Mouse (Mus musculus) ZHBTc4 (cell line): ENCODE data around the gene Anp32a.
A peak's percentile ranks its signal among the peaks of the same experiment; 100 is the strongest.

Source experiments
- DNase-seq: peaks from one replicate; pipeline ENCODE4 v3.0.0-alpha.2; 2011; ENCODE audit warnings: low read depth, low spot score

Anp32a gene

DNA sequence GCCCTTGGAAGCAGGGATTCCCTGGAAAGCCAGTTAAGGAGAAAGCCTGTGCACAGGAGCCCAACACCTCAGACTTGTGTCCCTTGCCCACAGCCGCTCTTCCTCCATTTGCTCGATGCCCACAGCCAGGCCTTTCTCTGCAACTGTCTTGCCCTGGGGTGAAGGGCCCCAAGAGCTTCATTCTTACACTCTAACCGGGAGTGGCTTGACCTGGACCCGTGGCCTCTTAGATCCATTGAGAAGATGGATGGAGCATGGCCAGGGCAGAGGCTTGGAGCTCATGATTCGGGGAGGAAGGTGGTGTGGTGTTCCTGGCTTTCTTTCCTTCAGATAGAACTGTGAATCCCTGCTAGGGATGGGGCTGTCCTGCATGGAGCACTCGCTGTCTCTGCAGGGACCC is 28.1 kb downstream of the Anp32a start:
- no peak for DNase-seq

DNA sequence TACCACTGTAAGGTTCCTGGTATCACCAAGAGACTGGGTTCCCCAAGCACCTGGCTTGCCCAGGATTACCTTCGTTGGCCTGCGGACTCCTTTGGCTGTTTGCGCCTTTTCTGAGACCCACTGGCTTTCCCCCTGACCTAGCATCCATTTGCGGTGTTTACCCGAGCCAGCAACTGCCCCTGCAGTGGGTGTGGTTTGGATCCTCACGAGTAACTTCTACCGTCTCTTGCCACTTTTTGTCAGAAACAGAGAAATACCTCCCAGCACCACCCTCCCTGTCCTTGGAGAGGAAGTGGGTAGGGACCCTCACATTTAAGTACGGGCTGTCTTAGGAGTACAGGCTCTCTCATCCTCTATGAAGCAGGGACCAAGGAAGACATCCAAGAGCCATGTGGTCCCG is 29.1 kb downstream of the Anp32a start:
- no peak for DNase-seq

DNA sequence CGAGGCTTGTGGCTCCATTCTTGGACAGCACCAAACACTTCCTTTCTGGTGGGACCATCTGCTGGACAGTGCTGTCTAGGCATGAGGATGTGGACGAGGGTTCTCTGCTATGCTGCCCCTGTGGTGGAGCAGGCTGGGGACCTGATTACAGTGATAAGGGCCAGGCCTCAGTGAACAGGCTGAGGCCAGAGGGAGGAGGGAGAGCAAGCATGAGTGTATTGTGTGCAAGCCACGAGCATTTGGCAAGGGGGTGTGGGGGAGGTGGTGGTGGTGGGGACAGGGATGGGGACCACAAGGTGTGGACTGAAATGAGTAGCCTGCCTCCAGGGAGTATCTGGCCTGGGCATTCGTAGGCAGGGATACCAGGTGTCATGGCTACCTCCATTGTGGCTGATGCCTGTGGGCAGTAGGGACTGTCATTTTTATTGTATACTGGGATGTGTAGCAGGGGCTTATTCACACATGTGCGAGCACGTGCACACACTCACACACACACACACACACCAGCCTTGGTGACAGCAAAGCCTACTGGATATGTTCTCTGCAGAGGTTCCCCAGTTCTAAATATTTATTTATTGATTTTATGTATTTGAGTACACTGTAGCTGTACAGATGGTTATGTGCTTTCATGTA is 29.7 kb downstream of the Anp32a start:
- no peak for DNase-seq

DNA sequence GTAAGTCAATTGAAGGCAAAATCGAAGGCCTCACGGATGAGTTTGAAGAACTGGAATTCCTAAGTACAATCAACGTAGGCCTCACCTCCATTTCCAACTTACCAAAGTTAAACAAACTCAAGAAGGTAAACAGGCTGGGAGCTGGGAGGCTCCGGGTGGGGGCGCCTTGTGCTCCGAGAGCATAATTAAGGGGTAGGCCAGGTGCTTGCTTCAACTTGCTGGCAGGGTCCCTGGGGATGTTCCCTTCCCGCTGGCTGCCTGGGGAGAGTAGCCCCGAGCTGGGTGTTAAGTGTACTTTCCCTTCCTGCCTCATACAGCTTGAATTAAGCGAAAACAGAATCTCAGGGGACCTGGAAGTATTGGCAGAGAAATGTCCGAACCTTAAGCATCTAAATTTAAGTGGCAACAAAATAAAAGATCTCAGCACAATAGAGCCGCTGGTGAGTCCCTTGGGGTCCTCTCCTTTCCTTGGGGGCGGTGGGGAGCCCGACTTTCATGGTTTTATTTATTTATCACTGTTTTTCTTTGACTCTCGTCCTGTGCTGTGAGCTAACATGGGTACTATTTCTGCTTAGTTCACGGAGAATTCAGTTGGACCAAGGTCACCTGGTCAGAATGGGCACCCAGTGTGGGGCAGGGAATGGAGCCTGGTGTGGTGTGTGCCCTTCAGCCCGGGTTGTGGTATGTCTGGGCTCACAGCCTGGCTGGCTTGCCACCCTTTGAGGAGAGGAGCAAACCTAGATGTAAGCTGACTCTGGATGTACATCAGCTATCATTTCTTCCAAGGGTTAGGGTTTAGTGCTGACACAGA is 30.9 kb downstream of the Anp32a start:
- no peak for DNase-seq

DNA sequence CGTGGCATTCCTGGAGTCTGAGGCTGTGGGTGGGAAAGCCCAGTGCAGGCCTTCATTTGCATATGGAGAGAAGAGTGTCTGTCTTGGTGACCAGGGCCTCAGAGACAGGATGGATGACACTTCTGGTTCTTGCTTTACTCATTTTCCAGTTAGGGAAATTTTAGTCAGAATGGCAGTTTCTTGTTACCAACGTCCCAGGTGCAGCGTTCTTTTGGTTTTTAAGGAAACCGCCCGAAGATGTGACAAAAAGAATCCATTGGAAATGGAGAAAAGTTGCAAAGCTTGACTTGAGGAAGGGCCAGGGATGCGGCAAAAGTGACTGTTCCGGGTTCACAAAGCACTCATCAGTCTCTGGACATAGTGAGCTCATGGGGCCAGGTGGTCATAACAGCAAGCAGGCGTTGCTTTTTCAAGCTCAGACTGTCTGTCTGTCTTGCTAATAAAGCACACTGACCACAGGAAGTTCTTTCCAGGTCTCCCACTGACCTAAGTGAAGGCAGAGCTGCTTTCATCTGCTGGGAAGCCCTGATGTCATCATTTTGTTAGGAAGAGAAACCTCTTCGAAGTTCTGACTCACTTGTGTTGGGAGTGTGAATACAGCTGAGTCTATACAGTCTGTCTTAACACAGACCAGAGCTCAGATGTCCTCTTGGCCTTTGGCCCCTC is 31.6 kb downstream of the Anp32a start:
- DNase-seq, result no peak

DNA sequence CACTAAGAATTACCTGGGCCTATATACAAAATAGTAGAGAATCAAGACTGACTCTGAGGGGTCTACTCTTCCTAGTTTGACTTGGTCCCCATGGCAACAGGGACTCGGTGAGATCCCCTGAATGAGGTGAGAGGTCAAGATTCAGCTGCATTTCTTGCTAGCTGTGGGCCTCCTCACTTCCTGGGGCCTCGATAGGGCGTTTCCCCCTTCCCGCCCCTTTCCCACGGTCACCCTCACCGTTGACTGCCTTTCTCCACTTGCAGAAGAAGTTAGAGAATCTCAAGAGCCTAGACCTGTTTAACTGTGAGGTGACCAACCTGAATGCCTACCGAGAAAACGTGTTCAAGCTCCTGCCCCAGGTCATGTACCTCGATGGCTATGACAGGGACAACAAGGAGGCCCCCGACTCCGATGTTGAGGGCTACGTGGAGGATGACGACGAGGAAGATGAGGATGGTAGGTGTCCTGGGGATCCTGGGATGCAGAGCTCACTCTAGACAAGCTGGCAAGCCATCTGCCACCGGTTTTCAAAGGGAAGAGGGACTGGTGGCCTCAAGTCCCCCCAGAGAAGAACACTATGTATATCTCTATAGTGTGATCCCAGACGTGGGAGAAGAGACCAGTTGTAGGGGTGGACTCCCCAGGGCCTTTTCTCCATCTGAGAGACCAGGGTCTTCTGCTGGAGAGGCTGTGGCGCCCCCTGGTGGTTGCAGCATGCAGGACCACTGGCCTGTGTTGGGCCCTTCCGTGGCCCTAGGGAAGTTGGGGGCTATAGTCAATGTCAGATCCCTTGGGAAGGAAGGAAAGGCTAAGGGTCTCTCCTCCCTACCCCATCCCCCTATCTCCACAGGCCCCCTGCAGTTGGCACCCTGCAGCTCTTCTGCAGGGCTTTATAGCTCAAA is 32.4 kb downstream of the Anp32a start:
- peak; percentile 72 for DNase-seq

DNA sequence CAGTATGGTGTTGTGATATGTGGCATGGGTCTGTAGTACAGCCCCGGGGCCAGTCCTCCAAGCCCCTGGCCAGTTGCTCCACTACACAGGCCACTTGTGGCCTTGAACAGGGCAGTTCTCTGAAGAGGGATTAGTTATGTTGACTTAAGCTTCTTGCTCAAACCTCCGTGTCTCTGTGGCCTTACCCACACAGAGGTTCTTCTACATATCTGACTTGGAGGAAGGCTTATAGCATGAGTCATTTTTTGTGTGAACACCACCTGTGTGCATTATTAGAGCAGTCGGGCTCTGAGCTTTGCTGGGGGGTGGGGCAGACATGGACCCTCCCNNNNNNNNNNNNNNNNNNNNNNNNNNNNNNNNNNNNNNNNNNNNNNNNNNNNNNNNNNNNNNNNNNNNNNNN is 33.2 kb downstream of the Anp32a start:
- DNase-seq, result no peak

DNA sequence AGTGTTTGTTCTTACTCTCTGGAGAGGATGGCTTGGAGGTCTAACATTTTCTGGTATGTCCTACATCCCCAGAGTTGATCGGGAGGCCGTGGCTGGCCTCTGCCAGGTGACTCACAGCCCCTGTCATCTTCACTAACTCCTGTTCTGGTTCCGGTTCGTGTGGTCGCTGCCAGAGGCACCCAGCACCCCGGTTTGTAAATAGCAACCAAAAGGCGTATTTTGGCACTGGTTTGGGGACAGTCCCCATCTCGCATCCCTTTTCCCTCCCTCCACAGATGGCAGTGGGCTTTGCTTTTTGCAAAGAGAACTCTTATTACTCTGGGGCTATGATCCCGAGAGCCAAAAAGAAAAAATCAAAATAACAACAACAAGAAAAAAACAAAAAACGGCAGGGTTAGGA is 36.8 kb downstream of the Anp32a start:
- no peak for DNase-seq

DNA sequence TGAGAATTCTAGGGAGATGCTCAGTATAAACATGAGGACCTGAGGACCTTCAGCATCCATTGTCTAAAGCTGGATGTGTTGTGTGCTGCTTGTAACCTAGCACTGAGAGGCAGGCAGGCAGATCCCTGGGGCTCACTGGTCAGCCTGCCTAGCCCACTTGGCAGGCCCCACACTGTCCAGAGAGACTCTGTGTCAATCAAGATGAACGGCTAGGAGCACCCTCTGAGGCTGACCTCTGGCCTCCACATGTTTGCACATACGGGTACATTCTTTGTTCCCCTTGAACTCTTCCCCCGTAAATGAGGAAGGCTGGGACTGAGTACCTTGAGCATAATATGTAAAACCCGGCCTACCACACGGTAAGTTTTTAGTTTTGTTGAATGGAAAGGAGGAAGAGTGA is 39.3 kb downstream of the Anp32a start:
- DNase-seq, result no peak

DNA sequence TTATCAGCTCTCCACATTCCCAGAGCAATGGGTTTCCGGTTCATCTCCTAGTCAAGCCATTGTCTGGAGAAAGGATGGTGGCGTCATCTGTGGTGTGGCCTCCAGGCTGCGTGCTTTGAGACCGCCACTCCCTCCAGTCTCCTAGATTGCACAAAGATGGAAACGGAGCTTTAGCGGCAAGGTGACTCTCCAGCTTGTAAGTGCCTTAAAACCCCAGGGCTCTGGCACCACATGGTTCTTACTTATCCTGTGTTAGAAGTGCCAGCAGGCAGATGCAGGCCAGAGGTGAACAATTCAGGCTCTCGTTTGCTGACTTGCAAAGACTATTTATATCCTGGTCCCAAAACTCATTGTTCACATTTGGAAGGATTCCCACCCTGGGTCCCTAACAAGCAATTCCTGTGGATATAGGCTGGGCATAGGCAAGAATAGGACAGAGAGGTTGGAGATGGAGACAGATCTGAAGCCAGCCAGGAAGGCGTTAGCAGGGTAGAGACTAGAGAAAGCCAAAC is 40.4 kb downstream of the Anp32a start:
- peak; percentile 90 for DNase-seq

DNA sequence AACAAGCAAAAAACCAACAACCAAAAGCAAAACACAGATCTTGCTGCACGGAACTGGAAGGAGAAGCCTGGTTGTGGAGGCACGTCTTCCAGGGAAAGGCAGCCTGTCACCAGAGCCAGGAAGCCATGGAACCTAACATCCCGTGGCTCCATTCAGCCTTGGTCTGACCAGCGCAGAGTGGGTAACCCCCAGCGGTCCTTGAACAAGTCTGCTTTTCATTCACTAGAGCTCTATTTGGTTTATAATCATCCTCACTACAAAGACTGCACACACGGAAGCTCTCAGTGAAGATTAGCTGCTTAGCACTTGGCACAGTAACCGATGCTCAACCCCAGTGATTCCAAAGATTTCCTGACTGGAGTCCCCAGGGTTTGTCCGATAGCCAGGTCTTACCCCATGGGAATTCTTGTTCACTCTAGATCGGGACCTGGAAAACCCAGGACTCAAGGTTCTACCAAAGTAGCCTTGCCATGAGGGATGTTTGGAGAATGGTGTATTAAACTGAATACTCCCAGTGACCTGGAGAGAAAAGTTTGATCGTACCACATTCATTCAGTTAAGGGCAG is 41.5 kb downstream of the Anp32a start:
- DNase-seq, result no peak

DNA sequence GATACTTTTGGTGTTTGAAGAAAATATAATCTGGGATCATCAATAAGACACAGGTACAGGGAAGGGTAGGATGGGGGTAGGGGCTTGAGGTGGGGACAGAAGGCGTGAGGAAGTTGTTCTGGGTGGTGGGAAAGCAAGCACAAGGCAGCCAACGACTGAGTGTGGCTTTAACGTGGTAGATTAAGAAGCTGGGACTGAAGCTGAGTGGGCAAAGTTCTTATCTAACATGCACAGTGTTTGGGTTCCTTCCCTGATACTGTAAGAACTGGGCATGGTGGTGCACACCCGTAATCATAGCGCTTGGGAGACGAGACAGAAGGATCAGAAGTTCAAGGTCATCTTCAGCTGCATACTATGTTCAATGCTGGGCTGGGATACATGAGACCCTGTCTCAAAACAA is 44.0 kb downstream of the Anp32a start:
- DNase-seq, result no peak

DNA sequence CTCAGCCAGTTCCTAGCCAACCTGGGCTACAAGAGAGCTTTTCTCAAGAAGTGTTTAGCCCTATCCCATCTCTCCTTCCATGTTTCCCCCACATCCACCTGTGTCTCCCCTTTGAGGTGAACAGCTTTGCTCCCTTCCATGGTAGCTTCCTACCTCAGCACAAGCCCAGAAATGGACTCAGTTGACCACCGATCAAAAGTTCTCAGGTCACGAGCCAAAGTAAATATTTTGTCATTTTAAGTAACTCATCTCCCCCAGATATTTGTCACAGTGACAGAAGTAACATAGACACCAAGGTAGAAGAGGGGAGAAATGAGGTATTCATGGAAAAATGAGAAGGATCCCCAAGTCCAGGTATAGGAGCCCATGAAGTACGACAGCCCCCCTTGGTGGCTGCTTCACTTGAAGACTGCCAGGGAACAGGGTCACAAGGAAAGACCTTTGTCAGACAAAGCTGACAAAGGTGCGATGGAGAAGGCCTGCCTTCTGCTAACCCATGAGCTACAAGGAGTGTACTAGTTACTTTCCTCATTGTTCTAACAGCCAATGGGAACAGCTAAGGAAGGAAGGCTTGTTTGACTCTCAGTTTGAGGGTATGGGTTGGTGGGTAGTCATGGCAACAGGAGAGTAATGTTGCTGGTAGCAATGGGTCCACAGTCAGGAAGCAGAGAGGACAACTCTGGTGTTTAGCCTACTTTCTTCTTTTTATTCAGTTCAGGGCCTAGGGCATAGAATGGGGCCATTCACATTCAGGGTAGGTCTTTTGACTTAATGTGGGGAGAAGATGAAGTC is 44.8 kb downstream of the Anp32a start:
- DNase-seq, result no peak

DNA sequence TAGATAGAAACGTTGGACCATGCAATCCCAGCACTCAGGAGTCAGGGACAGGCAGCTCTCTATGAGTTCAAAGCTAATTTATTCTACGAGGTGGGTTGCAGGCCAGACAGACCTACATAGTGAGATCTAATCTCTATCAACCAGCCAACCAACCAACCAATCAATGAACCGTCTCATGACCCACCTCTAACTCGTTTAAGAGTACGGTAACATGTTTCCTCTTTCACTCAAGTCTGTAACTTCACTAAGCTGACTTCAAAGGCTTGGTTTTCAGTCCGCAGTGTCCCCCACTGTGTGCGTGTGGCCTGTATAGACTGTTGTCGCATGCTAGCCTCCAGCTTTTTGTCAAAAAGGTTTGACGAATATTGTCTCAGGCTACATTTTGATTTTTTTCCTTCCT is 48.6 kb downstream of the Anp32a start:
- DNase-seq, result no peak

DNA sequence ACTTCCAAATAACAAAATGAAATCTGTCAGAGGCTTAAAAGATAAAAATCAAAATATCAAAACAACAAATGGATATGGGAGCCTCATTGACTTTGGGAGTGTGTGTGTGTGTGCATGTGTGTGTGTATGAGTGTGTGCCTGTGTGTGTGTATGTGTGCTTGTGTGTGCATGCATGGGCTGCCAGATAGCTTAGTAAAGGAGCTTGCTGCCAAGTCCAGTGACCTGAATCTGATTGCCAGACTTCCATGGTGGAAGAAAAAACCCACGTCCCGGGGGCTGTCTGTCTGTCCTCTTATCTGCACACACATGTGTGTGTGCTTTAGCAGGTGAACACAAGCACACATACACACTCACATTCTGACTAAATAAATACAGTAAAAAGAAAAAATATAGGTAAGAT is 52.4 kb downstream of the Anp32a start:
- no peak for DNase-seq

DNA sequence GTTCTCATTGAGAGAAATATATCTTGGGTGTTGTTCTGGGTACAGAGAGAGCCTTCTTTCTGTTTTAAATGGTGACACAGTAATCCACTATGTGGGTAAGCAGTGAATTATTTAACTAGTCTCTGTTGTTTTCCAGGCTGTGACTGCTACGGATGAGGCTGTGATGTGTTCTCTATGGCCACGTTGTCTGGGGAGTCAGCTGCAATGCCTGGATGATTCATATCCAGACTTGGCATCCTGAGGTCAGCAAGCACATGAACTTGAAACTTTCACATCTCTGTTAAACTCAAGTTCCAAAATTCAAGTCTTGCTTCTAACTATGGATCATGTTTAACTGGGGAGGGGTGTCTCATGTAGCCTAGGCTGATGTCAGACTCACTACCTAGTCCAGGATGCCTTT is 53.1 kb downstream of the Anp32a start:
- DNase-seq, result no peak

DNA sequence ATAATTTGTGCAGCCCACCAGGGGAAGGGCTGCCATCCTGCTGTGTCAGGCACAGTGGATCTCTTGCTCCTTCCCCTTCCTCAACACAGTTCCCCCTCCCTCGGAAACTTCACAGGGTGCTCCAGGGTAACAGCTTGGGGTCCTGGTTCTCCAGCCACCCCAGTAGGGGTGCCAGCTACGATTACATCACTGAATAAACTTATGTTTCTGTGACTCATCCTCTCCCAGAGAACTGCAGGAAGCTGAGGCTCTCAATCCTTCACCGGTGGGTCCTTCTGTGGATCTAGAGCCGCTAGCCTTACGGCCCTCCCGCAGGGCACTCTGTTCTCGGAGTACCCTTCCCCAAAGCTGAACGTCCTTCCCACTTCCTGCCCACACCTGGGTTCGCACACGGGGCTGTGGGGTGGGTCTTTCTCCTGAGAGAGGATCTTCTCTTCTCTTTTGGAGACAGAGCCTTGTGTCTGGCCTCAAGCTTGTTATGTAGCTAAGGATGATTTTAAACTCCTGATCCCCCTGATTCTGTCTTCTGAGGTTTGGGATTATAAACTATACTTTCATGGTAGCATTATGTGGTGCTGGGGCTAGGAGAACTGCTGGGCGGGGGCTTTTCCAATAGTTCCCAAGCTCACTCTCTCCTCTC is 59.6 kb downstream of the Anp32a start:
- DNase-seq, result no peak

DNA sequence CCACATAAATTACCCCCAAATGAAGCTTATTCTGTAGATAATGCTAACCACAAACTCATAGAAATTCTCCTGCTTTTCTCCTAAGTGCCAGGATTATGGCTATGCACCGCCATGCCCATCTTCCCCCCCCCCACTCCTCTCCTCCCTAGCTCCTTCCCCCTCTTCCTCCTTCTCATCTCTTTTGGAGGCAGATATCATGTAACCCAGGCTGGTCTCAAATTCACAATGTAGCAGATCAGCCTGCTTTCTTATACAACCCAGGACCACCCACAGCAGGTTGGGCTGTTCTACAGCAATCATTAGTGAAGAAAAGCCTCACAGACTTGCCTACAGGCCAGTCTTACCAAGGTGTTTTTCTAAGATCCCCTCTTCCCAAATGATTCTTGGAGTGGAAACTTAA is 60.5 kb downstream of the Anp32a start:
- no peak for DNase-seq

DNA sequence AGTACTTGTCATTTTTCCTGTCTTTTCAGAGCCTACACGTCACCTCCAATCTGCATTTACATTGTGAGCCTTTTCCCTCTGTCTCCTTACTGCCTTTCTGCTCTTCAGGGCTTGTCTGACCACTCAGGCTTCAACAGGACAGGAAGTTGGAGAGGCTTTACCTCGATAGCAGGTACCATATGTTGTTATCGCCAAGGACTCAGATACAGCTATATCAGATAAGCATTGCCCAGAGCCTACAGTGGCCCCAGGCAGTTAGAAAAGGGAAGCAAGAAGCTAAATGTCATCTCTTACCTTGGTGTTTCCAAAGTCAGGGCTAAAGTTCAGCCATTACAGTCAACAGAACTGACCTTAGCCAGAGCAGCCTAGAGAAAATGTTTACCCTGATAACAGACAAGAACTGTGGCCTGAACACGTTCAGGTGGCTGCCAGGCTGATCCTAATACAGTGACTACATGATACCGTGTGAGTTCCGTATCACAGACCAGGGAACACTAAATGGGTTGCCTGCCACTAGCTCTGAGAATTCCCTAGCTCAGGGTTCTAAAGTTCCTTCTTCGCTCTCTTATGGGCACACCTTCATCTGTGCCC is 65.4 kb downstream of the Anp32a start:
- no peak for DNase-seq
